Mouse (Mus musculus): Measurements from ENCODE around the gene Mettl18. TPM values are rescaled to one million over a fixed set of nuclear protein-coding genes. Genes with fewer than 3 reads are reported as not detected.
"Not testable (repeated sequence)": the region's sequence is repeated elsewhere in the genome, so short reads cannot be mapped to it uniquely, and the experiment has no call there.

The Mettl18 gene
- polyA plus RNA-seq, 1 experiment, result 3.0 TPM

GRCm38 (mm10) chr1:164001831-164002452 is 7.3 kb downstream of the Mettl18 start:
- Histone ChIP-seq H3K79me3 (ENCODE audit: low read depth) (no peaks in the 10 kb centered on the region), H3K36me3 (ENCODE audit: control insufficient read depth, insufficient read depth) (no peaks in the 10 kb centered on the region), H3ac (ENCODE audit: control insufficient read depth, insufficient read length, low read depth) (no peak overlapping the region), H3K27me3 (ENCODE audit: control insufficient read depth, insufficient read depth, insufficient read length) (no peaks in the 10 kb centered on the region), H3K4me3 (ENCODE audit: insufficient read depth, poor library complexity, severe bottlenecking) (no peak overlapping the region), H3K79me2 (ENCODE audit: control insufficient read depth, insufficient read depth) (no peaks in the 10 kb centered on the region)
- TF ChIP-seq MAX (IDR thresholded peaks at IDR 0.05), result no peak
- TF ChIP-seq USF1 (IDR thresholded peaks at IDR 0.05; ENCODE audit: low read depth), result no peak
- TF ChIP-seq MYOG (IDR thresholded peaks at IDR 0.05; ENCODE audit: control insufficient read depth, extremely low read depth, insufficient read length), result no peak
- no peak for TF ChIP-seq FOSL1 (IDR thresholded peaks at IDR 0.05; ENCODE audit: insufficient read depth, low read length, poor library complexity, severe bottlenecking)
- no peak for TF ChIP-seq CTCF (IDR thresholded peaks at IDR 0.05; ENCODE audit: control insufficient read depth, insufficient read depth, insufficient read length)

DNA sequence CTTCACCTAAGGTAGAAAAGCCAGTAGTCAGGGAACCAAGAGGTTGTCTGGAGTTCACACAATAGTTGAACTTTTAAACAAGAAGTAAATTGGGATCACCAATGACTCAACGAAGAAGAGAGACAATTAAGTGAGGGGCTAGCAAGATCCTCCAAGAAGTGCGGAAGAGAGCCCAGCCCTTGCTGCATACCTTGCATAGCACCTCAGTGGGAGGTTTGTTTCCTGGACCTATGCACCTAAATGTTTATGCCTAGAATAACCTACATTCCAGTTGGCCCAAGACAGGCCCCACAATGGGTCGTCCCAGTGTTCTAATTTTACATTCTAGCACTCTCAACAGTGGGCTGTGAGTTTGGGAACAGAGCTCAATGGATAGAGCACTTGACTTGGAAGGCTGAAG is 9.6 kb downstream of the Mettl18 start:
- H3ac ChIP-seq (ENCODE audit: control insufficient read depth, insufficient read length, low read depth), result no peak overlapping the region
- H3K4me3 ChIP-seq (ENCODE audit: insufficient read depth, poor library complexity, severe bottlenecking), result no peak overlapping the region
- H3K36me3 ChIP-seq (ENCODE audit: control insufficient read depth, insufficient read depth), result no peaks in the 10 kb centered on the region
- TF ChIP-seq MYOG (IDR thresholded peaks at IDR 0.05; ENCODE audit: control insufficient read depth, extremely low read depth, insufficient read length) (no peak), MYOD1 (IDR thresholded peaks at IDR 0.05; ENCODE audit: control insufficient read depth, insufficient read length, low read depth) (no peak), FOSL1 (IDR thresholded peaks at IDR 0.05; ENCODE audit: insufficient read depth, low read length, poor library complexity, severe bottlenecking) (no peak), CTCF (IDR thresholded peaks at IDR 0.05; ENCODE audit: control insufficient read depth, insufficient read depth, insufficient read length) (no peak), MAX (IDR thresholded peaks at IDR 0.05) (no peak), CEBPB (IDR thresholded peaks at IDR 0.05; ENCODE audit: low read depth) (no peak), USF1 (IDR thresholded peaks at IDR 0.05; ENCODE audit: low read depth) (no peak)
- no peaks in the 10 kb centered on the region for H3K79me2 ChIP-seq (ENCODE audit: control insufficient read depth, insufficient read depth)
- H3K79me3 ChIP-seq (ENCODE audit: low read depth), result no peaks in the 10 kb centered on the region
- H3K27me3 ChIP-seq (ENCODE audit: control insufficient read depth, insufficient read depth, insufficient read length), result no peaks in the 10 kb centered on the region

GRCm38 (mm10) chr1:164009235-164009634 is 14.5 kb downstream of the Mettl18 start:
- Histone ChIP-seq H3K27me3 (ENCODE audit: control insufficient read depth, insufficient read depth, insufficient read length) (no peaks in the 10 kb centered on the region), H3K79me3 (ENCODE audit: low read depth) (no peaks in the 10 kb centered on the region), H3K4me3 (ENCODE audit: insufficient read depth, poor library complexity, severe bottlenecking) (no peak overlapping the region), H3K79me2 (ENCODE audit: control insufficient read depth, insufficient read depth) (no peaks in the 10 kb centered on the region), H3ac (ENCODE audit: control insufficient read depth, insufficient read length, low read depth) (no peak overlapping the region), H3K36me3 (ENCODE audit: control insufficient read depth, insufficient read depth) (no peaks in the 10 kb centered on the region)
- no peak for TF ChIP-seq MYOG (IDR thresholded peaks at IDR 0.05; ENCODE audit: control insufficient read depth, extremely low read depth, insufficient read length)
- no peak for TF ChIP-seq USF1 (IDR thresholded peaks at IDR 0.05; ENCODE audit: low read depth)
- no peak for TF ChIP-seq CEBPB (IDR thresholded peaks at IDR 0.05; ENCODE audit: low read depth)
- no peak for TF ChIP-seq MAX (IDR thresholded peaks at IDR 0.05)
- TF ChIP-seq CTCF (IDR thresholded peaks at IDR 0.05; ENCODE audit: control insufficient read depth, insufficient read depth, insufficient read length), result no peak
- no peak for TF ChIP-seq MYOD1 (IDR thresholded peaks at IDR 0.05; ENCODE audit: control insufficient read depth, insufficient read length, low read depth)

DNA sequence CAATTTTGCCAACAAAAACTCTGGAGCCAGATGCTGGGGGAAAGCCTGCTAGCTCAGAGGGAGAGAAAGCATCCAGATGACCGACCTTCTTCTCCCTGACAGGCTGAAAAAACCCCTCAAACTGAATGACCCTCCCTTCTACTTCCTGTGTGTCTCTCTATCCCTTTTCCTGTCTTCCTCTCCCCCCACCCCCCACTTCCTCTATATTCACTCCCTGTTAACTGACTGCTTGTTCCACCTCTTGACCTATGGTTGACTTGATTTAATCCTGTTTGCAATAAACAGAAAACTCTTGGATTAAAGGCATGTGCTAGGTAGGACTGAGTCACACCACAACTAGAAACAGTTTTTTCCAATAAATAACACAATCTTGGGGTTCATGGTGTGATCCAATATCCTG is 19.9 kb downstream of the Mettl18 start:
- no peaks in the 10 kb centered on the region for H3K79me3 ChIP-seq (ENCODE audit: low read depth)
- TF ChIP-seq MAX (IDR thresholded peaks at IDR 0.05), result no peak
- no peak for TF ChIP-seq CEBPB (IDR thresholded peaks at IDR 0.05; ENCODE audit: low read depth)
- H3ac ChIP-seq (ENCODE audit: control insufficient read depth, insufficient read length, low read depth), result no peak overlapping the region
- H3K36me3 ChIP-seq (ENCODE audit: control insufficient read depth, insufficient read depth), result no peaks in the 10 kb centered on the region
- H3K79me2 ChIP-seq (ENCODE audit: control insufficient read depth, insufficient read depth), result no peaks in the 10 kb centered on the region
- no peak overlapping the region for H3K4me3 ChIP-seq (ENCODE audit: insufficient read depth, poor library complexity, severe bottlenecking)
- H3K27me3 ChIP-seq (ENCODE audit: control insufficient read depth, insufficient read depth, insufficient read length), result no peaks in the 10 kb centered on the region

DNA sequence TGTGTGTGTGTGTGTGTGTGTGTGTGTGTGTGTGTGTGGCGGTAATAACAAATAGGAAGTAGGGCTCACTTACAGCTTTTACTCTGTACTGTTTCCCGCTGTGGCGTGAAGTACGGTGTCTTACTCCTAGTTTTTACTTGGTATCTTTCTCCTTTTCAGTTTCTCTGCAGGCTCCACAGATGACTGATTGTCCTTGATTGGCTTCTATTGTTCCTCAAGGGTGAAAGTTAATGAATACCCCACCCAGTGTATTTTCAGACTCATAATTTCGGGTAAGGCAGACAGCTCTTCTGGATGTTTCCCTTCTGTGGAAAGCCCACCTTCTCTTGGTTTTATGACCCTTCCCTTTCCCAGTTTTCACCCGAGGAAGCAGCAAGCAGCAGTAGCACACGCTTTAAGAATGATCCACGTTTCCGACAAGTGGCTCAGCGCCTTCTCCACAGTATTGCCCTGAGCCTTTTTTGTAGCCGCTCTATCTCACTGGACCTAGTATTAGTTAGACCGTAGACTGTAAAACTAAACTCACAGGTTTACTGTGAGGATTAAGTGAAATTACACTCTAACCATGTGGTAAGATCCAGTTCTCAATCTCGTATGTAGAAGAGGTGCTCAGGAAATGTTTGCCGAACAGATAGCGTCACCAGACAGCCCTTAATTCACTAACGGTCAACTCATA is 23.7 kb downstream of the Mettl18 start:
- H3K79me2 ChIP-seq (ENCODE audit: control insufficient read depth, insufficient read depth), result no peaks in the 10 kb centered on the region
- H3K27me3 ChIP-seq (ENCODE audit: control insufficient read depth, insufficient read depth, insufficient read length), result no peaks in the 10 kb centered on the region
- no peak overlapping the region for H3ac ChIP-seq (ENCODE audit: control insufficient read depth, insufficient read length, low read depth)
- H3K4me3 ChIP-seq (ENCODE audit: insufficient read depth, poor library complexity, severe bottlenecking), result no peak overlapping the region
- H3K36me3 ChIP-seq (ENCODE audit: control insufficient read depth, insufficient read depth), result no peaks in the 10 kb centered on the region
- no peaks in the 10 kb centered on the region for H3K79me3 ChIP-seq (ENCODE audit: low read depth)
- TF ChIP-seq MYOG (IDR thresholded peaks at IDR 0.05; ENCODE audit: control insufficient read depth, extremely low read depth, insufficient read length) (no peak), USF1 (IDR thresholded peaks at IDR 0.05; ENCODE audit: low read depth) (no peak), MYOD1 (IDR thresholded peaks at IDR 0.05; ENCODE audit: control insufficient read depth, insufficient read length, low read depth) (no peak), FOSL1 (IDR thresholded peaks at IDR 0.05; ENCODE audit: insufficient read depth, low read length, poor library complexity, severe bottlenecking) (no peak), MAX (IDR thresholded peaks at IDR 0.05) (no peak), CEBPB (IDR thresholded peaks at IDR 0.05; ENCODE audit: low read depth) (no peak), CTCF (IDR thresholded peaks at IDR 0.05; ENCODE audit: control insufficient read depth, insufficient read depth, insufficient read length) (no peak)

GRCm38 (mm10) chr1:164019789-164020188 is 25.1 kb downstream of the Mettl18 start:
- TF ChIP-seq USF1 (IDR thresholded peaks at IDR 0.05; ENCODE audit: low read depth) (no peak), MYOG (IDR thresholded peaks at IDR 0.05; ENCODE audit: control insufficient read depth, extremely low read depth, insufficient read length) (no peak), CEBPB (IDR thresholded peaks at IDR 0.05; ENCODE audit: low read depth) (no peak), MAX (IDR thresholded peaks at IDR 0.05) (no peak), CTCF (IDR thresholded peaks at IDR 0.05; ENCODE audit: control insufficient read depth, insufficient read depth, insufficient read length) (no peak), FOSL1 (IDR thresholded peaks at IDR 0.05; ENCODE audit: insufficient read depth, low read length, poor library complexity, severe bottlenecking) (no peak), MYOD1 (IDR thresholded peaks at IDR 0.05; ENCODE audit: control insufficient read depth, insufficient read length, low read depth) (no peak)
- no peaks in the 10 kb centered on the region for H3K79me3 ChIP-seq (ENCODE audit: low read depth)

DNA sequence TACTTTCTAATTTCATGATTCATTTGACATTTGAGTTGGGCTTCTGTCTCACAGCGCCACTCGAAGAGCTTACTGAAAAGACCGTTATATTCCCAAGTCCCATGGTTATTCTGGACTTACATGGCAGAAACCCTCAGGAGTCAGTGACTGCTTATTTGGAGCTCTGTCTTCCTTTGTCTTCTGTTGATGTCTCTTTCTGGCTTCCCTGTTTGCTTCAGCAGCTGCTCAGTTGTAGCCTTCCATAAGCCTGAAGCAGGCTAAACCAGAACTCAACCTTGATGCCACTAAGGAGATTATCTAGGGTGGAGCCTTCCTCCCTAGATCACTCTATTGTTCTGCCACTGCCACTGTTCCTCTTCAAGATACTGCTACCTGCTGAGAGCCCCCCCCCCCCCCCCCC is 26.1 kb downstream of the Mettl18 start:
- not testable (repeated sequence) for H3K36me3 ChIP-seq (ENCODE audit: control insufficient read depth, insufficient read depth); H3K79me3 ChIP-seq (ENCODE audit: low read depth); H3K4me3 ChIP-seq (ENCODE audit: insufficient read depth, poor library complexity, severe bottlenecking); H3K79me2 ChIP-seq (ENCODE audit: control insufficient read depth, insufficient read depth); H3ac ChIP-seq (ENCODE audit: control insufficient read depth, insufficient read length, low read depth); H3K27me3 ChIP-seq (ENCODE audit: control insufficient read depth, insufficient read depth, insufficient read length)

More at GRCm38 (mm10) chr1:164019789-164020188, 25.1 kb downstream of the Mettl18 start:
- no peaks in the 10 kb centered on the region for H3K79me2 ChIP-seq (ENCODE audit: control insufficient read depth, insufficient read depth)
- no peak overlapping the region for H3ac ChIP-seq (ENCODE audit: control insufficient read depth, insufficient read length, low read depth)
- H3K27me3 ChIP-seq (ENCODE audit: control insufficient read depth, insufficient read depth, insufficient read length), result no peaks in the 10 kb centered on the region
- H3K4me3 ChIP-seq (ENCODE audit: insufficient read depth, poor library complexity, severe bottlenecking), result no peak overlapping the region
- H3K36me3 ChIP-seq (ENCODE audit: control insufficient read depth, insufficient read depth), result no peaks in the 10 kb centered on the region

GRCm38 (mm10) chr1:164022106-164022505 is 27.4 kb downstream of the Mettl18 start:
- not testable (repeated sequence) for H3K79me3 ChIP-seq (ENCODE audit: low read depth); H3K27me3 ChIP-seq (ENCODE audit: control insufficient read depth, insufficient read depth, insufficient read length); H3K79me2 ChIP-seq (ENCODE audit: control insufficient read depth, insufficient read depth); H3ac ChIP-seq (ENCODE audit: control insufficient read depth, insufficient read length, low read depth); H3K36me3 ChIP-seq (ENCODE audit: control insufficient read depth, insufficient read depth); H3K4me3 ChIP-seq (ENCODE audit: insufficient read depth, poor library complexity, severe bottlenecking)
